Mouse (Mus musculus): ENCODE measurements around the gene Rab28.

The Rab28 gene

DNA sequence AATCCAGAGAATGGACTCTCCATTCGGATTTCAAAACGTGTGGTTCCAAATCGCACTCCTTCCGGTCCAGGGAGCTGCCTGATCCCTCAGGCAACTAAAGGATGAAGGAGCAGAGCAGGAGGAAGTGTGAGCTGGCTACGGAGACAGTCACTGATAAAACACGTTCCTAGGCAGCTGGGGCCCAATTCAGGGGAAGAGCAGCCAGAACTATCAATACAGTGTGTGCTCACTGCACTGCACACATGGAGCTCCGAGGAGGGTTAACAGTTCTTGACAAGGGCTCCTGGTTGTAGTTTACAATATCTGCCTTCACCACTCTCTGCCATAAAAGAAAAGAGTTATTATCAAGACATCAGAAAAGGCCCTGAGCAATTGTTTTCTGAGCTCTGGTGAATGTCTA lies 82.4 kb downstream of the Rab28 start:
- no peak for DNase-seq

DNA sequence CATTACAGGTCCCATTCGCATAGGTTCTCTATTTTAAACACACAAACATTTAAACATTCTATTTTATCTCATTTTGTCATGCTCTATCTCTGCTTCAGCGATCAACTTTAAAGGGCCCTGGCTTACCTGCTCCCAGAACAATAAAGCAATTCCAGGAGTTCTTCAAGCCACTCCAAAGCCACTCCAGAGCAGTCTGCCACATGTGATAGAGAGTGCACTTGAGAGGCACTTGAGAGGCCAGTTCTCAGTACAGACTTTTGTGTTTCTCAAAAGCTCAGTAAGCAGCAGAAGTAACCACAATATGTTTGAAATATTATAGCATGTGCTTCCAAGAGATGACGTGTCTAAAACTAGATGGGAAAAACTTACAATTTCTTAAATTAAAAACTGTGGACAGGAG lies 86.2 kb downstream of the Rab28 start:
- no peak for DNase-seq

DNA sequence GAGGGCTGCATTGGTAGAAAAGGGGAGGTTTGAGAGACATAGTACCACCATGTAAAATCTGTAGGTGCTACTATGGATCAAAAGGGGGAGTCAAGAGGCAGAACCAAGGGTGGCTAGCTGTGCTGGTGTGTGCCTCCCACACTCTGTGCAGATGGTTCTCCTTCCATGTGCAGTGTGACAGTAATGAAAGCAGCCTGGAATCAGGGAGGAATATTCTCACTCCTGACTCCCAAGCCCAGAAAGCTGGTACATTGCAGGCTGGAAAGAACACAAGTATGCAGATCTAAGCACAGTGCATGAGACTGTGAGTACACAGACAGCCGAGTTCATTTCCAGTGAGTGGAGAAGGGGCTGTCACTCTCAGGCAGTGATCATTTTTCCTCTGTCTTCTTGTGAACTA lies 89.0 kb downstream of the Rab28 start:
- DNase-seq = no peak

DNA sequence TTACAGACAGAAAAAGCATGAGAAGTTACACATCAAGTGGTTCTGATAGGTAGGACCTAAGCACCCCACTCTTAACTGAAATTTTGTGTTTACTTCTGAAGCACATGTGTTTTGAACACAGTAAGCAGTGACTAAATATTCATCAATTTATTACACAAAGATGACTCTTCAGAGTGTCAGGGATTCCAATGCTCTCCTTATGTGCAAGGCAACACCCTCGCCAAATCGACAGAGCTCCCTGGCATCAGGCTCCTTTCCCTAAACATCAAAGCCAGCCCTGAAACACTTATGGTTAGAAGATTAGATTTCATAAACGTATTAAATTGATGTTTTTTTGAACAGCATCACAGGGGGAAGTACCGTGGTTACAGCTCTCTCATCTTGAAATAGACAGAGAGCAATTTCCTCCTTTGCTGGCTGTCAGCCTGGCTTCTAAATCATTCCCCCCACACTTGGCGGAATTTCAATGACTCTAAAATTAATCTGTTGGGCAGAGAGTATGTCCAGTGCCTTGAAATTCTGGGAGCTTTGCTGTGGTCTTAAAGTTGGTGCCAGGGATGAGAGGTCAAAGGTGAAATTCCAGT lies 97.4 kb downstream of the Rab28 start:
- DNase-seq = no peak

DNA sequence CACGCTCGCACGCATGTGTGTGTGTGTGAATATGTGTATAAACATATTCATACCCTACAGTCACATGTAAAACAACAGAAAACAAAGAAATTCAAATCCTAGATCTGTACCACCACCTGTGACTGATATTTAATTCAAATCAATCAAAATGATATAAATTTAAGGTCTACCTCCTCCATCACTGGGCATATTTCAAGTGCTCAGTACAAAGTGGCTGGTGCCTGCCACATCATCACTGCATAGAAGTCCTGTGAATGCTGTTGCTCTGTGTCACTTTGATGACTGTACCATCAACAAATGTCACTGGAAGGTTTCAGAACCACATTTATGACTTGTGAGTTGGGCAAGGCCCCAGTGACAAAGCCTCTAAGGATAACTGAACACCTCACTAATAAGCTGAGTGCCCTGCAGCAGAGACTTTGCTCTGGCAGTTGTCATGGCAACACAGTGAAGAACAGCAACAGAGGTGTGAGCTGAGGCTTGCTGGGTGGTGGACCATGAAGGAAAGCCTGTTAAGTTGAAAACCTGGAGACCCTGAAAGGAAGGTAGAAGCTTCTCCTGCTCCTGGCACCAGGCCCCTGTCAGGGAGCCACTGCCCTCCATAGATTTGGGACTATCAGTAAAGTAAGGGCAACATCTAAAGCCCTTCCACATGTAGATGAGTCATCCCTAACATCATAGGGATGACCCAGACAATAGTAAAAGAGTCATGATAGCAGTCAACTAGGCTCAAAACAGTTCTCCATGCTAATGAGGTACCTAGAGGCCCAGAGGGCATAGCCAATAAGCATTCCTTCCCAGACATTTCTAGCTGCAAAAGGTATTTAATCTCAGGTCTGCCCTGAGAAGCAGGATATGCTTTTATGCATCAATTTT lies 111.5 kb downstream of the Rab28 start:
- DNase-seq = no peak

DNA sequence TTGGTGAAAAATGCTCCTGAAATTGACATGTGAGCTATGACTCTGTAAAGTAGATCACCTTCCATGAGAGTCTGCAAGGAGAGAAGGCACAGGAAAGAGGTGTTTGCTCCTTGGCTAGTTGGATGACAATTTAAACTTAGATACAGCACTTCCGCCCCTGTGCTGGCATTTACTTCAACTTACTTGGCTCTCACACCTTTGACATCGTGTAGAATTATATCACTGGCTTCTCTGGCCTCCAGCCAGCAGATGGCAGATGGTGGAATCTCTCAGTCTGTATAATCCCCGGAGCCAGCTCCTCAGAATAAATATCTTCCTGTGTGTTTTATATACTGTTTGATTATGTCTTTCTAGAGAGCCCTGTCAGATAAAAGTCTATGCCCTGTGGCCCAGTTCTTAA lies 112.8 kb downstream of the Rab28 start:
- DNase-seq = peak; percentile 51 to 68

DNA sequence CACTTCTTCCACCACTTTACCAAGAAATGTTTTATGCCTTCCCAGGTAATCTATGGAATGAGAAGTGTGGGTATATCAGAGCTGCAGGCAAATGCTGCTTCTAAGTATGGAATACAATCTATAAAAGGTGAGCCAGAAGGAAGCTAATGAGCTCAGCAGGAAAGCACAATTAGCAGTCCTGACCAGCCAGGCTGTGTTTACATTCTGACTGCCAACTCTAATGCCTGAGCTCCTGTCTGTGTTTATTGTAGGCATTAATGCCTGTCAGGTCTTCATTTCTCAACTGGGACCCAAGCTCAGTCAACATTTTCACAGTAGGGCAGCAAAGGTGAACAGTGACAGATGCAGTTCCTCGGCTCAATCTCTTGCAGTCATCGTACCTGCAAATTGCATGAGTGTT lies 129.9 kb downstream of the Rab28 start:
- DNase-seq = no peak
